Mouse (Mus musculus): Measurements from ENCODE around the gene Arsg. TPM values are rescaled to one million over a fixed set of nuclear protein-coding genes. Genes with fewer than 3 reads are reported as not detected.
"Not testable (repeated sequence)": the region's sequence is repeated elsewhere in the genome, so short reads cannot be mapped to it uniquely, and the experiment has no call there.

Gene Arsg
- polyA plus RNA-seq, 1 experiment = 1.5 TPM

GRCm38 (mm10) chr11:109619055-109619454 is 145.9 kb downstream of the Arsg start:
- TF ChIP-seq CTCF (IDR thresholded peaks at IDR 0.05; ENCODE audit: control insufficient read depth, insufficient read depth, low read length) = peak; percentile 47
- H3K4me1 ChIP-seq (ENCODE audit: control insufficient read depth, insufficient read depth, low read length); H3K4me3 ChIP-seq (replicated peaks; ENCODE audit: control insufficient read depth, low read depth, low read length); H3K27ac ChIP-seq (ENCODE audit: control insufficient read depth, insufficient read depth, low read depth, low read length, poor library complexity): not testable (repeated sequence)
- WGBS = 30% methylated on average over 8 of the region's 8 CpGs

GRCm38 (mm10) chr11:109620356-109620755 is 147.2 kb downstream of the Arsg start:
- H3K27ac ChIP-seq (ENCODE audit: control insufficient read depth, insufficient read depth, low read depth, low read length, poor library complexity) = no peak overlapping the region
- no peak overlapping the region for H3K4me3 ChIP-seq (replicated peaks; ENCODE audit: control insufficient read depth, low read depth, low read length)
- WGBS = 84% methylated on average over 6 of the region's 6 CpGs
- TF ChIP-seq CTCF (IDR thresholded peaks at IDR 0.05; ENCODE audit: control insufficient read depth, insufficient read depth, low read length) (no peak), POLR2A (IDR thresholded peaks at IDR 0.05; ENCODE audit: borderline replicate concordance, control insufficient read depth, low read depth, low read length) (no peak)
- H3K4me1 ChIP-seq (ENCODE audit: control insufficient read depth, insufficient read depth, low read length) = peaks cover 3% of the 10 kb centered on the region; the same call in 1 of the 2 replicates

- Histone ChIP-seq H3K27ac (ENCODE audit: control insufficient read depth, insufficient read depth, low read depth, low read length, poor library complexity) (no peak overlapping the region), H3K4me3 (replicated peaks; ENCODE audit: control insufficient read depth, low read depth, low read length) (no peak overlapping the region), H3K4me1 (ENCODE audit: control insufficient read depth, insufficient read depth, low read length) (peaks cover 3% of the 10 kb centered on the region; the same call in 1 of the 2 replicates)
- peak; percentile 34; the same call in 1 of the 2 replicates for TF ChIP-seq CTCF (IDR thresholded peaks at IDR 0.05; ENCODE audit: control insufficient read depth, insufficient read depth, low read length)
- TF ChIP-seq POLR2A (IDR thresholded peaks at IDR 0.05; ENCODE audit: borderline replicate concordance, control insufficient read depth, low read depth, low read length) = no peak
- WGBS = 8% methylated on average over 2 of the region's 2 CpGs
These were observed 148.0 kb downstream of the Arsg start for GRCm38 (mm10) chr11:109621183-109621582.

GRCm38 (mm10) chr11:109622518-109623037 is 149.4 kb downstream of the Arsg start:
- Histone ChIP-seq H3K4me1 (ENCODE audit: control insufficient read depth, insufficient read depth, low read length) (no peaks in the 10 kb centered on the region), H3K4me3 (replicated peaks; ENCODE audit: control insufficient read depth, low read depth, low read length) (no peak overlapping the region), H3K27ac (ENCODE audit: control insufficient read depth, insufficient read depth, low read depth, low read length, poor library complexity) (no peak overlapping the region)
- WGBS = 34% methylated on average over 15 of the region's 15 CpGs
- TF ChIP-seq POLR2A (IDR thresholded peaks at IDR 0.05; ENCODE audit: borderline replicate concordance, control insufficient read depth, low read depth, low read length) (no peak), CTCF (IDR thresholded peaks at IDR 0.05; ENCODE audit: control insufficient read depth, insufficient read depth, low read length) (no peak)

Other genes with a start within 250 kb of the Arsg start
- 0.57 TPM in 1 of 2 replicates, not detected in the other for gene Rgs9, start 175.2 kb upstream of the Arsg start, polyA plus RNA-seq (2011; ENCODE audit: insufficient read depth, insufficient read length, low replicate concordance, missing spikeins)
- gene Gna13, start 110.5 kb upstream of the Arsg start, polyA plus RNA-seq (2011; ENCODE audit: insufficient read depth, insufficient read length, low replicate concordance, missing spikeins) = 9.0 and 28.9 TPM in 2 replicates
- not detected in 2 replicates for gene 9930022D16Rik, start 59.5 kb upstream of the Arsg start, polyA plus RNA-seq (2011; ENCODE audit: insufficient read depth, insufficient read length, low replicate concordance, missing spikeins)
- gene Amz2, start 47.4 kb upstream of the Arsg start, polyA plus RNA-seq (2011; ENCODE audit: insufficient read depth, insufficient read length, low replicate concordance, missing spikeins) = 13.3 and 19.3 TPM in 2 replicates
- 31.3 and 50.4 TPM in 2 replicates for gene Slc16a6, start 224 bp downstream of the Arsg start, polyA plus RNA-seq (2011; ENCODE audit: insufficient read depth, insufficient read length, low replicate concordance, missing spikeins)
- gene Wipi1, start 138.6 kb downstream of the Arsg start, polyA plus RNA-seq (2011; ENCODE audit: insufficient read depth, insufficient read length, low replicate concordance, missing spikeins) = 13.3 and 18.3 TPM in 2 replicates
- 46.3 and 64.2 TPM in 2 replicates for gene Prkar1a, start 176.0 kb downstream of the Arsg start, polyA plus RNA-seq (2011; ENCODE audit: insufficient read depth, insufficient read length, low replicate concordance, missing spikeins)
- 2.7 and 3.4 TPM in 2 replicates for gene Fam20a, start 248.9 kb downstream of the Arsg start, polyA plus RNA-seq (2011; ENCODE audit: insufficient read depth, insufficient read length, low replicate concordance, missing spikeins)